Mouse (Mus musculus) myocyte (in vitro differentiated cells): ENCODE results near the gene Pmpca.

Source experiments
- CEBPB ChIP-seq: IDR thresholded peaks from 2 replicates; pipeline ENCODE4 v1.6.1; 2011; ENCODE audit warnings: mild to moderate bottlenecking, moderate library complexity; ENCODE audit not compliant: poor library complexity, insufficient read depth, severe bottlenecking
- MAX ChIP-seq: IDR thresholded peaks from one replicate; pipeline ENCODE4 v1.6.1; 2011; ENCODE audit warnings: low read depth, mild to moderate bottlenecking, control low read depth
- MYOD1 ChIP-seq, 3 experiments: IDR thresholded peaks; one replicate each; pipeline ENCODE4 v1.6.1; 2011; ENCODE audit warnings: control low read depth in 2 of 3, low read depth in 2 of 3, mild to moderate bottlenecking in 2 of 3, moderate library complexity in 1 of 3; ENCODE audit not compliant: insufficient read length in 2 of 3, control insufficient read depth in 1 of 3
- POLR2A ChIP-seq: IDR thresholded peaks from one replicate; pipeline ENCODE4 v1.6.1; 2011; ENCODE audit warnings: low read depth, mild to moderate bottlenecking, control low read depth, moderate library complexity; ENCODE audit not compliant: insufficient read length
- POLR2AphosphoS2 ChIP-seq: IDR thresholded peaks from one replicate; pipeline ENCODE4 v1.6.1; 2011; ENCODE audit warnings: low read depth, control low read depth; ENCODE audit not compliant: insufficient read length
- REST ChIP-seq: IDR thresholded peaks from one replicate; pipeline ENCODE4 v1.6.1; 2011; ENCODE audit warnings: mild to moderate bottlenecking, control low read depth, moderate library complexity; ENCODE audit not compliant: insufficient read depth, insufficient read length
- USF1 ChIP-seq: IDR thresholded peaks from one replicate; pipeline ENCODE4 v1.6.1; 2011; ENCODE audit warnings: low read depth, mild to moderate bottlenecking, control low read depth, moderate library complexity

DNA sequence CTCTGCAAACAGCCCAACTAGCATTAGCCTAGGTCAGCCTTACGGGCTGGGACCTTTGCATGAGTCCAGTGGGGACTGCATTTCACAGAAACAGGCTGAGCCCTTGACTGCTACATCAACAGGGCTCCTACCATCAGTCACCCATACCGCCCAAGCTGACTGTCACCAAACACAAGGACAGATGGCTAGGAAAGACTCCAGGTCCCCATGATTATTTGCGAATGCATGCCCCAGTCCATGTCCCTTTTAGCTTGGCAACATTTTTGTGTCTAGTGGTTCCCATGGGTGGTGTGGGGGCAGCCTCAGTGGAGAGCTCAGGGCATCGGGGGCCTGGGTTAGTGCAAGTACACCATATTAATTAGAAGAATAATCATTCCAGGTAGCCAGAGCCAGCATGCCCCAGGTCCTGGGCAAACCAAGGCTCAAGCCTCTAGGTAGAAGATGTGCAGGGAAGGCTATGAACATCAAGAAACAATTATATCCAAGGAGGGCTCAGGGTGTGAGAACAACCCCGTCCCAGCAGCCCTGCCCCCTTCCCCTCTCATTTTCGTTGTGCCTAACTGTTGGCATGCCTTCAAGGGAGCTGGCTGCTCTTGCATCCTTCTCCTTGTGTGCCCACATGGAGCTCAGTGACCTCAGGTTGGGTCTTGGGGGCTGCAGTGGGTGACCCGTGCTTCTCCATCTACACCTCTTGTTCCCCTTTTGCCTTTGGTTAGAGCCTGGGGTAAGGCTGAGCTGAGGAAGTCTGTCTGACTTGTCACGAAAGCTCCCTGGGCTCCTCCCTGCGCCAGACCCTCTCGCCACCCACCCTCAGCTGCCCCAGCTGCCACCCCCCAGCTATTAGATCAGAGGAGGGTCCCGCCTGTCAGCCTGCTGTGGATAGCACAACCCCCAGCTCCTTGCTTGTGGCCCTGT is 35.8 kb upstream of the Pmpca start:
- TF ChIP-seq CEBPB = no peak
- no peak for TF ChIP-seq POLR2A
- TF ChIP-seq USF1 = no peak
- TF ChIP-seq MYOD1 (IDR thresholded peaks at IDR 0.05; ENCODE audit: control insufficient read depth in 1 of 3, insufficient read length in 2 of 3, low read depth in 2 of 3) = no peak
- no peak for TF ChIP-seq POLR2AphosphoS2
- TF ChIP-seq MAX = no peak
- no peak for TF ChIP-seq REST
